Mouse (Mus musculus): ENCODE results near the gene Tgif1. TPM values are rescaled to one million over a fixed set of nuclear protein-coding genes. Genes with fewer than 3 reads are reported as not detected.

Tgif1 gene
- total RNA-seq, 1 experiment: 74.6 TPM

DNA sequence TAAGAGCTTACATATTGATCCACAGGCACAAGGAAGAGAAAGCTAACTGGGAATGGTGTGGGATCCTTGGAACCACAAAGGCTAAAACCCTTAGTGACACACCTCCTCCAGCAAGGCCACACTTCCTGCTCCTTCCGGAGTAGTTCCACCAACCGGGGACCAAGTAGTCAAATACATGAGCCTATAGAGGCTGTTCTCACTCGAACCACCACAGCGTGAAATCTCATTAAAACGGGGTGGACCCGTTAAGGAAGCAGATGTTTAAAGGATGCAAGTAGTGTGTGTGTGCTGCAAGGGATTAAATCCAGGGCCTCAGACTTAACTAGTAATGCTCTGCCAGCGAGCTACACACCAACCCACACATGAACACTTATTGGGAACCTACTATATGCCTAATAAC is 27.8 kb upstream of the Tgif1 start:
- in situ Hi-C loops (cut with MboI; ENCODE audit: low sequenced_read_pairs in 2 of 2, unreplicated experiment in 2 of 2): no loop called here
- no peak for DNase-seq (ENCODE audit: low read depth, low spot score)
- no peak overlapping the region for H3K9ac ChIP-seq (ENCODE audit: insufficient read depth, low read depth, low read length, poor library complexity, severe bottlenecking)
- H3K4me3 ChIP-seq (ENCODE audit: insufficient read depth in 1 of 2, low read depth in 1 of 2, low read length in 2 of 2, poor library complexity in 1 of 2, severe bottlenecking in 1 of 2): no peak overlapping the region
- H3K9me3 ChIP-seq (ENCODE audit: control insufficient read depth, insufficient read depth, low read depth, low read length): no peaks in the 10 kb centered on the region
- TF ChIP-seq ZC3H11A (IDR thresholded peaks at IDR 0.05; ENCODE audit: borderline replicate concordance, low read depth, low read length): no peak
- no peak for TF ChIP-seq HCFC1 (IDR thresholded peaks at IDR 0.05; ENCODE audit: borderline replicate concordance, insufficient read depth, low read length)
- no peak for TF ChIP-seq CHD2 (IDR thresholded peaks at IDR 0.05; ENCODE audit: low read depth, low read length)
- TF ChIP-seq MAFK (IDR thresholded peaks at IDR 0.05; ENCODE audit: insufficient read depth, low read depth, low read length): no peak
- TF ChIP-seq ZNF384 (IDR thresholded peaks at IDR 0.05; ENCODE audit: low read depth, low read length): no peak
- H3K27ac ChIP-seq (ENCODE audit: insufficient read depth, low read depth, low read length, poor library complexity, severe bottlenecking): no peak overlapping the region
- peaks cover 2 to 19% of the 10 kb centered on the region in 2 experiments; a peak in 3 of 4 replicates for H3K4me1 ChIP-seq (ENCODE audit: control insufficient read depth in 2 of 2, insufficient read depth in 2 of 2, low read length in 2 of 2, poor library complexity in 1 of 2)
- no peaks in the 10 kb centered on the region for H3K36me3 ChIP-seq (ENCODE audit: control insufficient read depth, insufficient read depth, low read length, poor library complexity, severe bottlenecking)

DNA sequence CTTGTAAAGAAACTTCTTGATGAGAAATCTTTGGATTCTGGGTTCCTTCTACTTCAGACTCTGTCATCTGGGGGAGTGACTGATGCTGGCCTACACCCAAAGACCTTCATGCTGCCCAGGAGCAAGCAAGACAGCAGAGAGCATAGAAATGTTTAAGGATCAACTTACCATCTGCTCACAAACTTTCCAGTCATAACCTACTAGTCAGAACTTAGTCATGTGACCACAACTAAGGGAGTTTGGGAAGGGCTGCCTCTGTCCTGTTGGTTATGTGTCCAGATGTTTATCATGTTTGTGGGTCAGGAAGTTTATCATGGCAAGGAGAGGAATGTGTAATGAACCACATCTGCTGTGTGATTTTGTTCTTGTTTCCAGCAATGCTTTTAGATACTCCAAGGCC is 24.9 kb upstream of the Tgif1 start:
- no peak for DNase-seq (ENCODE audit: low read depth, low spot score)
- in situ Hi-C loops (cut with MboI; ENCODE audit: low sequenced_read_pairs in 2 of 2, unreplicated experiment in 2 of 2): no loop called here
- Histone ChIP-seq H3K9me3 (ENCODE audit: control insufficient read depth, insufficient read depth, low read depth, low read length) (no peaks in the 10 kb centered on the region), H3K4me3 (ENCODE audit: insufficient read depth in 1 of 2, low read depth in 1 of 2, low read length in 2 of 2, poor library complexity in 1 of 2, severe bottlenecking in 1 of 2) (no peak overlapping the region), H3K36me3 (ENCODE audit: control insufficient read depth, insufficient read depth, low read length, poor library complexity, severe bottlenecking) (no peaks in the 10 kb centered on the region), H3K4me1 (ENCODE audit: control insufficient read depth in 2 of 2, insufficient read depth in 2 of 2, low read length in 2 of 2, poor library complexity in 1 of 2) (peaks cover 0 to 21% of the 10 kb centered on the region in 2 experiments; a peak in 3 of 4 replicates), H3K9ac (ENCODE audit: insufficient read depth, low read depth, low read length, poor library complexity, severe bottlenecking) (no peak overlapping the region), H3K27ac (ENCODE audit: insufficient read depth, low read depth, low read length, poor library complexity, severe bottlenecking) (no peak overlapping the region)
- TF ChIP-seq ZC3H11A (IDR thresholded peaks at IDR 0.05; ENCODE audit: borderline replicate concordance, low read depth, low read length) (no peak), HCFC1 (IDR thresholded peaks at IDR 0.05; ENCODE audit: borderline replicate concordance, insufficient read depth, low read length) (no peak), MAFK (IDR thresholded peaks at IDR 0.05; ENCODE audit: insufficient read depth, low read depth, low read length) (no peak), CHD2 (IDR thresholded peaks at IDR 0.05; ENCODE audit: low read depth, low read length) (no peak), ZNF384 (IDR thresholded peaks at IDR 0.05; ENCODE audit: low read depth, low read length) (no peak)

DNA sequence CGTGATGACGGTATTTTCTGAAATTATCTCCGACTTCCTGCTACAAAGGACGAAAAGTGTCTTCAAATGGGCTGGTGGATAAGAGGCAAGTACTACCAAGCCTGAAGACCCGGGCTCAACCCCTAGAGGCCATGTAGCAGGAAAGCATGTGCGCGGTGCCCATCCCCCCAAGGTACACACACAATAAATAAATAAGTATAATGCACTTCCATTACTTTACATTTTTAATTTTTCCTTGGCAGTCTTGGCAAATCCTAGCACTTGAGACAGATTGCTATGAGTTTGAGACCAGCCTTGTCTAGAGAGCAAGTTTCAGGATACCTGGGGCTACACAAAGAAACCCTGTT is 20.4 kb upstream of the Tgif1 start:
- H3K27ac ChIP-seq (ENCODE audit: insufficient read depth, low read depth, low read length, poor library complexity, severe bottlenecking): peak overlapping the region; percentile 95
- peak overlapping the region; percentile 44 to 52 for H3K4me3 ChIP-seq (ENCODE audit: insufficient read depth in 1 of 2, low read depth in 1 of 2, low read length in 2 of 2, poor library complexity in 1 of 2, severe bottlenecking in 1 of 2)
- no peaks in the 10 kb centered on the region for H3K36me3 ChIP-seq (ENCODE audit: control insufficient read depth, insufficient read depth, low read length, poor library complexity, severe bottlenecking)
- no peaks in the 10 kb centered on the region for H3K9me3 ChIP-seq (ENCODE audit: control insufficient read depth, insufficient read depth, low read depth, low read length)
- in situ Hi-C loops (cut with MboI; ENCODE audit: low sequenced_read_pairs in 2 of 2, unreplicated experiment in 2 of 2): no loop called here
- peaks cover 5 to 16% of the 10 kb centered on the region in 2 experiments; a peak in 3 of 4 replicates for H3K4me1 ChIP-seq (ENCODE audit: control insufficient read depth in 2 of 2, insufficient read depth in 2 of 2, low read length in 2 of 2, poor library complexity in 1 of 2)
- TF ChIP-seq ZC3H11A (IDR thresholded peaks at IDR 0.05; ENCODE audit: borderline replicate concordance, low read depth, low read length) (no peak), CHD2 (IDR thresholded peaks at IDR 0.05; ENCODE audit: low read depth, low read length) (no peak), ZNF384 (IDR thresholded peaks at IDR 0.05; ENCODE audit: low read depth, low read length) (no peak), MAFK (IDR thresholded peaks at IDR 0.05; ENCODE audit: insufficient read depth, low read depth, low read length) (no peak), HCFC1 (IDR thresholded peaks at IDR 0.05; ENCODE audit: borderline replicate concordance, insufficient read depth, low read length) (no peak)
- peak; percentile 47 for DNase-seq (ENCODE audit: low read depth, low spot score)
- H3K9ac ChIP-seq (ENCODE audit: insufficient read depth, low read depth, low read length, poor library complexity, severe bottlenecking): peak overlapping the region; percentile 76

DNA sequence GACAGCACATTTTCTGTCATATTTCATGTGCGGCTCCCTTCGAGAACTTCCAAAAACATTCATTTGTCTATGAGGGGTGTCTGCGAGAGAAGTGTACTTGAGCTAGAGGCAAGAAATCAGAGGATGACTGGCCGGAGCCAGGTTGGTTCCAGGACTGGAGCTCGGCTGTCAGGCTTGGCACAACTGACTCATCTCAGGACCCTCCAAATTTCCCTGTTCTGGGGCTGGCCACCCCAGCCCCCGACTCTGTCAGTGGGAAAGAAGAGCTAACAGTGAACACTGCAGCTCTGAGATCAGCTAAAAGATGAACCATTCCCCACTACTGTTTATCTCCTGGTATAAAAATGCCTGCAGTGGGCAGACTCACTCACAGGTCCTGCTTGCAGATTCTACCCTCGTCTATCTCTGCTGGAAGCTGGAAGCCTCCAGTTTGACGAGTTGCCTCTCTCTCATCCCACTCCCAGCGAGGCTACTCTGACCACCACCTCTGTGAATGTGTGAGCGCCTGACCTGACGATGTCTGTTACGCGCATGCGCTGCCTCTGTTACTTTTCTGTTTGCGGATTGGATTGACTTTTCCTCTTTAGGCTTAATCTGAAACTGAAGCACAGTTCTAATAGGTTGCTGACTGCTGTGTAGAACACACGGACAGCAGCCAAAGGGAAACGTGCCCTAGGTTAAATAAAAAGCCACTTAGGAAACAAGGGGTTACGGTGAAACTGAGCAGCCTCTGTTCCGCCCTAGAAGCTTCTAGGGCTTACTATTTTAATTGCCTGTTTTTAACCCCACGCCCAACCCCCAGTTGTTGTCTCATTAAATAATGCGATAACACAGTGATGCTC is 19.8 kb upstream of the Tgif1 start:
- Histone ChIP-seq H3K4me3 (ENCODE audit: insufficient read depth in 1 of 2, low read depth in 1 of 2, low read length in 2 of 2, poor library complexity in 1 of 2, severe bottlenecking in 1 of 2) (peak overlapping the region; percentile 44 to 52), H3K36me3 (ENCODE audit: control insufficient read depth, insufficient read depth, low read length, poor library complexity, severe bottlenecking) (no peaks in the 10 kb centered on the region), H3K27ac (ENCODE audit: insufficient read depth, low read depth, low read length, poor library complexity, severe bottlenecking) (peak overlapping the region; percentile 95), H3K4me1 (ENCODE audit: control insufficient read depth in 2 of 2, insufficient read depth in 2 of 2, low read length in 2 of 2, poor library complexity in 1 of 2) (peaks cover 5 to 16% of the 10 kb centered on the region in 2 experiments; a peak in 3 of 4 replicates), H3K9ac (ENCODE audit: insufficient read depth, low read depth, low read length, poor library complexity, severe bottlenecking) (peak overlapping the region; percentile 76), H3K9me3 (ENCODE audit: control insufficient read depth, insufficient read depth, low read depth, low read length) (no peaks in the 10 kb centered on the region)
- DNase-seq (ENCODE audit: low read depth, low spot score): peak; percentile 63
- in situ Hi-C loops (cut with MboI; ENCODE audit: low sequenced_read_pairs in 2 of 2, unreplicated experiment in 2 of 2): no loop called here
- TF ChIP-seq ZC3H11A (IDR thresholded peaks at IDR 0.05; ENCODE audit: borderline replicate concordance, low read depth, low read length) (no peak), CHD2 (IDR thresholded peaks at IDR 0.05; ENCODE audit: low read depth, low read length) (no peak), ZNF384 (IDR thresholded peaks at IDR 0.05; ENCODE audit: low read depth, low read length) (no peak), MAFK (IDR thresholded peaks at IDR 0.05; ENCODE audit: insufficient read depth, low read depth, low read length) (no peak), HCFC1 (IDR thresholded peaks at IDR 0.05; ENCODE audit: borderline replicate concordance, insufficient read depth, low read length) (no peak)
